Mouse (Mus musculus): ENCODE results near the gene Snx22.

DNA sequence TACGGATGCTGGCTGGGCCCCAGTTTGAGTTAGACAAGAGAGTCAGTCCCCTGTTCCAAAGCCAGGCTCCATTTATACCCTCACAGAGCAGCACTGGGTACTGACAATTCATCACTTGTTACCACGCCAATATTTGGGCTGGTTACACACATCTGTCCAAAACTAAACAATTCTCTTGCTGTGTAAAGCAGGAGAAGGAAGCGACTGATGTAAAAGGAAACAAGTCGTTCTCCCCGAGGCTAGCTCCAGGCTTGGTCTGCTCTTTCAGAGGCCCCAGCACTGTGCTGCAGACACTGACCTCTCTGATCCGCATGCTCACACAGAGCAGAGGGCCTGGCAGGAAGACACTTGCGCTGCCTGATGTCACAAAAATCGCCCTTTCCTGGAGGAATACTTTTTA is 32.1 kb upstream of the Snx22 start:
- TF ChIP-seq CTCF (conservative IDR thresholded peaks at IDR 0.05 in 1 of 2, IDR thresholded peaks at IDR 0.05 in 1 of 2; ENCODE audit: low read depth in 2 of 2, low read length in 2 of 2) (no peak), ZKSCAN1 (IDR thresholded peaks at IDR 0.05; ENCODE audit: borderline replicate concordance, low read depth, low read length) (no peak), EP300 (IDR thresholded peaks at IDR 0.05; ENCODE audit: low read length) (no peak), POLR2A (IDR thresholded peaks at IDR 0.05; ENCODE audit: low read depth, low read length) (no peak), USF1 (IDR thresholded peaks at IDR 0.05; ENCODE audit: low read depth, low read length) (no peak), ZMIZ1 (IDR thresholded peaks at IDR 0.05; ENCODE audit: low read depth, low read length) (no peak), MAX (IDR thresholded peaks at IDR 0.05; ENCODE audit: low read length) (no peak), BHLHE40 (IDR thresholded peaks at IDR 0.05; ENCODE audit: low read depth, low read length) (no peak)
